Comparison of ENCODE assay signal across 8 mouse cellular contexts in the genomic region with DNA sequence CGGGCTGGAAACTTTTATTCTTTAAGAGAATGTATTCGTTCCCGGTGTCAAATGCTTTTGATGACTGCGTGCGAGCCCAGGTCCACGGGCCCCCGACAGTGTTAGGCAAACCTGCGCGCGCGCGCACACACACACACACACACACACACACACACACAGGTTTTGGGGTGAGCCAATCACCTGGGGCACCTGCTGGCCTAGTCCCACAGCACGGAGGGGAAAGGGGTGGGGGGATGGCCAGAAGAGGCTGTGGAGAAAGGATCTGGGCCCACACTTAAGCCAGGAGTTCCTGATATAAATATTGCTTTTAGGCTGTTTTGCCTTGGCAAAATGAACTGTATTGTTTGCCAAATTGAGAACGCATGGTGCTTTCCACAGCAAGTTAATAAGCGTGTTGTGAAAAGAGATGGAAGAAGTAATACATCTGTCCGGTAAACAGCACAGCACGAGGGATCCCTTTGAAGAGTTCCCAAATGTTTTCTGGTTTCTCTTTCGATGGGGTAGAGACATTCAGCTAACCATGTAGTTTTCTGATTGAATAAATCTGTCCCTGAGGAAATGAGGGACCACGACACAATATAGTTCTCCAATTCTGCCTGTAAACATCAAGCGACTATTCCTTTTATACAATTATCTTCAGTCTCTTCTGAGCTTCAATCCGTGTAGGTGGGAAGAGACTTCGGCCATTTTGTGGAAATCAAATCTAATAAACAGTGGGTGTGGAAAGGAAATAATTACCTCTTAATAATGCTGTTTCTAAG. TPM values are rescaled to one million over a fixed set of nuclear protein-coding genes. Genes with fewer than 3 reads are reported as not detected.
DNase-seq lines count a peak whose midpoint lies in the region; ATAC-seq lines count a peak whose summit lies in the region.

No protein-coding gene starts in this region.

- peaks cover 16% of the 10 kb centered on the region for H3K36me3 ChIP-seq in heart, embryonic 12.5 days
- no peaks in the 10 kb centered on the region for H3K36me3 ChIP-seq in macrophage (ENCODE audit: inconsistent target)

- WGBS in heart, embryonic 12.5 days: 25% methylated on average over 22 of the region's 22 CpGs
- WGBS in macrophage (ENCODE audit: missing documents): 12% methylated on average over 20 of the region's 22 CpGs

- H3K9ac ChIP-seq in heart, embryonic 12.5 days: peak overlapping the region; percentile 92

- no peaks in the 10 kb centered on the region for H3K9me3 ChIP-seq in heart, embryonic 12.5 days (replicated peaks)

- H3K4me3 ChIP-seq in heart, embryonic 12.5 days: peak overlapping the region; percentile 72
- peak overlapping the region; percentile 23 for H3K4me3 ChIP-seq in macrophage (ENCODE audit: inconsistent target)

- H3K4me1 ChIP-seq in heart, embryonic 12.5 days (replicated peaks): peaks cover 30% of the 10 kb centered on the region

- peak; percentile 8 to 44 for DNase-seq in spleen, adult 18-20 months
- DNase-seq in spleen, adult 12 weeks (ENCODE audit: low spot score): no peak
- DNase-seq in cerebellum, postnatal 25 days: peak; percentile 74 to 76
- peak; percentile 47 to 66 for DNase-seq in kidney, postnatal 25 days
- DNase-seq in thymus, postnatal 14 days: peak; percentile 14
- no peak for DNase-seq in right cerebral cortex, adult 18-20 months

- peak overlapping the region; percentile 84 for H3K4me2 ChIP-seq in heart, embryonic 12.5 days

- no peaks in the 10 kb centered on the region; the same call in 1 of the 2 replicates for H3K79me2 ChIP-seq in macrophage (ENCODE audit: inconsistent target)

- ATAC-seq in heart, embryonic 12.5 days (ENCODE audit: insufficient number of reproducible peaks, low FRiP score): no peak

- H3K27ac ChIP-seq in heart, embryonic 12.5 days (ENCODE audit: poor library complexity, severe bottlenecking): peak overlapping the region; percentile 92
- H3K27ac ChIP-seq in macrophage: no peak overlapping the region

- H3K27me3 ChIP-seq in heart, embryonic 12.5 days (replicated peaks): no peaks in the 10 kb centered on the region

RNA-seq across cellular contexts. Expression of a gene that starts 0.4 kb away (rescaled TPM):
- 13.3 and 13.9 TPM in 2 replicates for polyA plus RNA-seq in heart, embryonic 12.5 days (2016; fragmentation: Nextera tagmentation; extraction: Ambion mirVana)
- total RNA-seq in macrophage (2018; cell fraction: chromatin; rRNA removed): 10 to 100 TPM; 20.9 to 83.3 (median 53.7) TPM
- total RNA-seq in macrophage (2018; cell fraction: cytosol; rRNA removed): 10 to 100 TPM in 21 of 26 experiments, 1 to 10 TPM in 5; 8.0 to 27.5 (median 15.8) TPM
- total RNA-seq in macrophage (2018; cell fraction: nucleus; rRNA removed): 10 to 100 TPM; 13.4 to 43.7 (median 24.1) TPM
- 6.9 to 14.1 TPM (median 12.5 TPM) in 3 replicates for polyA plus RNA-seq in macrophage (2018)

RNA-seq across cellular contexts. Expression of a gene that starts 9.8 kb away (rescaled TPM):
- polyA plus RNA-seq in heart, embryonic 12.5 days (2016; fragmentation: Nextera tagmentation; extraction: Ambion mirVana): 15.2 and 18.6 TPM in 2 replicates
- total RNA-seq in macrophage (2018; cell fraction: chromatin; rRNA removed): under 1 TPM in 1 of 26 experiments, not detected in 25; 0.19 TPM
- not detected for total RNA-seq in macrophage (2018; cell fraction: cytosol; rRNA removed)
- not detected for total RNA-seq in macrophage (2018; cell fraction: nucleus; rRNA removed)
- not detected in 3 replicates for polyA plus RNA-seq in macrophage (2018)

Comparison
In these comparisons a context has a peak if more than half of its experiments do, and no peak if none do; other contexts are left out.
1. DNase-seq: peak in spleen, adult 18-20 months (2 of 2), cerebellum, postnatal 25 days (2 of 2), kidney, postnatal 25 days (2 of 2) and thymus, postnatal 14 days (single experiment); none in spleen, adult 12 weeks (single experiment) and right cerebral cortex, adult 18-20 months (single experiment).
2. RNA of a gene that starts 9.8 kb away (polyA plus RNA-seq): 15.2 to 18.6 TPM in heart, embryonic 12.5 days; not detected in macrophage; every median in the first group is over 10 times any median in the second.